Mouse (Mus musculus): Measurements from ENCODE around the gene Slirp. TPM values are rescaled to one million over a fixed set of nuclear protein-coding genes. Genes with fewer than 3 reads are reported as not detected.

Gene Slirp
- total and polyA plus RNA-seq, 3 experiments: 117 to 261 (median 138) TPM

DNA sequence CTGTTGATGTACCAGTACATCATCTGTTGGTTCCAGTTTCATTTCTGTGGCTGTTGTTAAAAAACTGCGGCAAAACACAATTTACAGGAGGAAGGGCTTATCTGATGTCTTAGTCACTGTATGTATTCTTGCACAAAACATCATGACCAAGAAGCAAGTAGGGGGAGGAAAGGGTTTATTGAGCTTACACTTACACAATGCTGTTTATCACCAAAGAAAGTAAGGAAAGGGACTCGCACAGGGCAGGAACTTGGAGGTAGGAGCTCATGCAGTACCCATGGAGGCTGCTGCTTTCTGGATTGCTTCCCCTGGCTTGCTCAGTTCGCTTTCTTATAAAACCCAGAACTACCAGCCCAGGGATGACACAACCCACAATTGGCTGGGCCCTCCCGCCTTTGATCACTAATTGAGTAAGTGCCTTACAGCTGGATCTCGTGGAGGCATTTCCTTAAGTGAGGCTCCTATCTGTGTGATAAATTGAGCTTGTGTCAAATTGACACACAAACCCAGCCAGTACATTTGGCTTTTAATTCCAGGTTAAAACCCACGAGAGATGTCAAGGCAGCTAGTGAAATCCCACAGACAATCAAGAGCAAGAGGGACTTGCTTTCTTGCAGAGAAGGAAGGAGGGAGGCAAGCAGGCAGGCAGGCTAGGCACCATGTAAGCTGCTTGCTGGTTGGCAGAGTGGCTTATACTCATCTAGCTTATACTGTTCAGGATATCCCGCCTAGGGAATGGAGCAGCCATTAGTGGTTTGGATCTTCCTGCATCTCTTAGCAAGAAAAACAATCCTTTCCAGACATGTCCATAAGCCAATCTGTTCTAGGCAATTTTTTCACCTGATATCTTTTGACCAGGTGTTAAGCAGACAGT lies 26.8 kb downstream of the Slirp start:
- H3K9ac ChIP-seq (ENCODE audit: insufficient read depth, low read depth): peak overlapping the region; percentile 98
- no peaks in the 10 kb centered on the region for H3K9me3 ChIP-seq (replicated peaks; ENCODE audit: low read length)
- peak overlapping the region; percentile 88 for H3K4me2 ChIP-seq (ENCODE audit: insufficient read depth, low read depth, poor library complexity, severe bottlenecking)
- TF ChIP-seq IRF4 (IDR thresholded peaks at IDR 0.05; ENCODE audit: low read depth, low read length) (0 out of 2 replicates have a peak, but pooled peaks have one; percentile 11), MAFK (IDR thresholded peaks at IDR 0.05; ENCODE audit: insufficient replicate concordance, low read length) (no peak), SIN3A (IDR thresholded peaks at IDR 0.05; ENCODE audit: low read length) (peak; percentile 42; the same call in 1 of the 2 replicates)
- dilution Hi-C loops (cut with MboI; ENCODE audit: extremely low pct_ligation_motif_present, extremely low pct_unique_long_range_greater_than_20kb, low sequenced_read_pairs): no loop called here
- peaks cover 21 to 34% of the 10 kb centered on the region in 2 experiments for H3K36me3 ChIP-seq (replicated peaks in 1 of 2; ENCODE audit: control insufficient read depth in 1 of 2, insufficient read depth in 1 of 2, low read length in 1 of 2)
- H3K4me3 ChIP-seq (replicated peaks in 1 of 3; ENCODE audit: low read depth in 2 of 3, low read length in 2 of 3, poor library complexity in 1 of 3): peak overlapping the region in 2 of 3 experiments; percentile 83 to 86
- no peaks in the 10 kb centered on the region for H3K27me3 ChIP-seq (replicated peaks)
- H3K27ac ChIP-seq (ENCODE audit: insufficient read depth, low read depth): no peak overlapping the region
- peaks cover 5 to 22% of the 10 kb centered on the region in 2 experiments; a peak in 3 of 4 replicates for H3K4me1 ChIP-seq (ENCODE audit: control insufficient read depth in 1 of 2, insufficient read depth in 2 of 2)
- in situ Hi-C loops (cut with MboI; ENCODE audit: low pct_ligation_motif_present, low pct_unique_long_range_greater_than_20kb, low sequenced_read_pairs): no loop called here
- H3K79me2 ChIP-seq (replicated peaks; ENCODE audit: control insufficient read depth, extremely low read depth, insufficient read depth, poor library complexity, severe bottlenecking): peaks cover 54% of the 10 kb centered on the region
- no peak for DNase-seq (ENCODE audit: extremely low read depth)

DNA sequence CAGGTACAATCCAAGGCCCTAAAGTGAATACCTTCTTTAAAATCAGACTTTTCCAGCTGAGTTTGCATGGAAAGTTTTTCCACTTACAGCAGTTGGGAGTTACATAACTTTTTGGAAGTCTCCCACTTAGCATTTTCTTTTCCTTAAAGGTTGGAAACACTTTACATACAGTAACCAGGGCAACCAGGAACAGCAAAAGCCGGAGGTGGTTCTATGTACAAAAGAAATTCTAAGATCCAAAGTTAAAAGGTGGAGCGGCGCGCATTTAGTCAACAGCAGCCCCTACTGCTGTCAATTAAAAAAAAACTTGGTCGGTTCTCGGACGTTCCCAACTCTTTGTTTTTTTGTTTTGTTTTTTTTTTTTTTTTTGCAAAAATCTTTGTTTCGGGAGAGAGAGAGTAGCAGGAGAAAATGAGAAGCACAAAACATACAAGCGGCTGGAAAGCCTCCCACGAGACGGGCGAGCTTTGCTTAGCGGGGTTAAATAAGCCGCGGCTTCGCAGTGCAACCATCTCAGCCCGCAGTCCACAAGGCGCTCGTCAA lies 27.8 kb downstream of the Slirp start:
- in situ Hi-C loops (cut with MboI; ENCODE audit: low pct_ligation_motif_present, low pct_unique_long_range_greater_than_20kb, low sequenced_read_pairs): no loop called here
- TF ChIP-seq CHD1 (IDR thresholded peaks at IDR 0.05; ENCODE audit: low read depth, low read length) (peak; percentile 91; the same call in 1 of the 2 replicates), MAX (IDR thresholded peaks at IDR 0.05; ENCODE audit: low read length) (no peak), PAX5 (IDR thresholded peaks at IDR 0.05; ENCODE audit: low read length) (no peak)
- peaks cover 5 to 22% of the 10 kb centered on the region in 2 experiments; a peak in 3 of 4 replicates for H3K4me1 ChIP-seq (ENCODE audit: control insufficient read depth in 1 of 2, insufficient read depth in 2 of 2)
- dilution Hi-C loops (cut with MboI; ENCODE audit: extremely low pct_ligation_motif_present, extremely low pct_unique_long_range_greater_than_20kb, low sequenced_read_pairs): no loop called here
- peaks cover 49% of the 10 kb centered on the region for H3K79me2 ChIP-seq (replicated peaks; ENCODE audit: control insufficient read depth, extremely low read depth, insufficient read depth, poor library complexity, severe bottlenecking)
- H3K4me3 ChIP-seq (replicated peaks in 1 of 3; ENCODE audit: low read depth in 2 of 3, low read length in 2 of 3, poor library complexity in 1 of 3): peak overlapping the region; percentile 83 to 96 (median 86)
- no peak for DNase-seq (ENCODE audit: extremely low read depth)
- no peaks in the 10 kb centered on the region for H3K9me3 ChIP-seq (replicated peaks; ENCODE audit: low read length)
- H3K4me2 ChIP-seq (ENCODE audit: insufficient read depth, low read depth, poor library complexity, severe bottlenecking): peak overlapping the region; percentile 88
- H3K27ac ChIP-seq (ENCODE audit: insufficient read depth, low read depth): peak overlapping the region; percentile 36; the same call in 1 of the 2 replicates
- peaks cover 18 to 27% of the 10 kb centered on the region in 2 experiments for H3K36me3 ChIP-seq (replicated peaks in 1 of 2; ENCODE audit: control insufficient read depth in 1 of 2, insufficient read depth in 1 of 2, low read length in 1 of 2)
- H3K9ac ChIP-seq (ENCODE audit: insufficient read depth, low read depth): peak overlapping the region; percentile 98
- H3K27me3 ChIP-seq (replicated peaks): no peaks in the 10 kb centered on the region

DNA sequence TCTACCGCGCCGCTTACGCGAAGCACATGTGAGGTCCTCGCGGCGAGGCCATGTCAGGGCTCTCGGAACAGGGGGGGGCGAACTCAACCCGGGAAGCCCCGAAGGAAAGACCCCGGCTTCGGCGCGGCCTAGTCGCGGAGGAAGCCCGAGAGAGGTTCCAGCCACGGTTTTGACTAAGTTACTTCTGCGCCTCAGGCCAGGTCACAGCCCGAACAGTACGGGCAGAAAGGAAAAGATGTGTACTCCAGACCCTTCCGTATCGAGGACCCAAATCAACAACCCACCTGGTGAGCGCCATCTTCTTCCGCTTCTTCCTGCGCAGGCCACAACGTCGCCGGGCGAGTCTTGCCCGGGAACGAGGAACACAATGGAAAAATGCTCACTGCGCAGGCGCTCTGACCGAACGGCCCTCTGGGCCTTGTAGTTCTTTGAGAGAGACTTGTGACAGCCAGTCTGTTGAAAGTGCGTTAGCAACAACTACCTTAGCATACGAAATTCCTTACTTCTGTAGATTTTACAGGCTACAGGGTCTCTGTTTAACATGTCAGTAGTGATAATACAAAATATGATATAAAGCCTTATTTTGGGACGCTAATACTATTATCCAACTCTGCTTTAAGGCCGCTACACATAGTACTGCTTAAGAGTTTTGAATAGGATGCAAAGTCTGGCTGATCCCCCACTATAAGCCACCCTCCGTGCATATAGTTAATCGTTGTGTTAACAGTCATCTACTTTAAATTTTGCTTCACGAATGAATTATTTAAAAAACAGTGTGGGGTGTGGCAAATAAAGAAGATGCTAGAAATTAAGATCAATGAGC lies 28.5 kb downstream of the Slirp start, which contains the start of gene Snw1:
Gene Snw1 (minus strand): TSS at position 311 of the 823 bp plus-strand sequence.
- Histone ChIP-seq H3K27ac (ENCODE audit: insufficient read depth, low read depth) (peak within 1 kb of the TSS; percentile 36; the same call in 1 of the 2 replicates), H3K79me2 (replicated peaks; ENCODE audit: control insufficient read depth, extremely low read depth, insufficient read depth, poor library complexity, severe bottlenecking) (peaks cover 42% of the 10 kb centered on the region), H3K36me3 (replicated peaks in 1 of 2; ENCODE audit: control insufficient read depth in 1 of 2, insufficient read depth in 1 of 2, low read length in 1 of 2) (peaks cover 12 to 21% of the 10 kb centered on the region in 2 experiments), H3K9me3 (replicated peaks; ENCODE audit: low read length) (no peaks in the 10 kb centered on the region), H3K27me3 (replicated peaks) (no peaks in the 10 kb centered on the region), H3K4me2 (ENCODE audit: insufficient read depth, low read depth, poor library complexity, severe bottlenecking) (peak within 1 kb of the TSS; percentile 88), H3K9ac (ENCODE audit: insufficient read depth, low read depth) (peak within 1 kb of the TSS; percentile 98), H3K4me1 (ENCODE audit: control insufficient read depth in 1 of 2, insufficient read depth in 2 of 2) (peaks cover 5 to 17% of the 10 kb centered on the region in 2 experiments; a peak in 3 of 4 replicates), H3K4me3 (replicated peaks in 1 of 3; ENCODE audit: low read depth in 2 of 3, low read length in 2 of 3, poor library complexity in 1 of 3) (peak within 1 kb of the TSS; percentile 83 to 96 (median 86))
- peak; percentile 97 for DNase-seq (ENCODE audit: extremely low read depth)
- in situ Hi-C loops (cut with MboI; ENCODE audit: low pct_ligation_motif_present, low pct_unique_long_range_greater_than_20kb, low sequenced_read_pairs): no loop called here
- dilution Hi-C loops (cut with MboI; ENCODE audit: extremely low pct_ligation_motif_present, extremely low pct_unique_long_range_greater_than_20kb, low sequenced_read_pairs): no loop called here
- TF ChIP-seq JUN (IDR thresholded peaks at IDR 0.05; ENCODE audit: insufficient read depth, low read depth, low read length): no peak
- peak; percentile 89 for TF ChIP-seq POLR2A (IDR thresholded peaks at IDR 0.05; ENCODE audit: low read depth, low read length)
- peak; percentile 66 for TF ChIP-seq MYC (IDR thresholded peaks at IDR 0.05; ENCODE audit: low read depth, low read length)
- no peak for TF ChIP-seq USF2 (conservative IDR thresholded peaks at IDR 0.05; ENCODE audit: low read depth, low read length)
- TF ChIP-seq JUND (conservative IDR thresholded peaks at IDR 0.05; ENCODE audit: low read depth, low read length): no peak
- TF ChIP-seq CHD2 (IDR thresholded peaks at IDR 0.05; ENCODE audit: low read length): no peak
- TF ChIP-seq EP300 (IDR thresholded peaks at IDR 0.05; ENCODE audit: low read length): no peak
- TF ChIP-seq RAD21 (IDR thresholded peaks at IDR 0.05; ENCODE audit: low read depth, low read length): no peak
- peak; percentile 95 for TF ChIP-seq NRF1 (IDR thresholded peaks at IDR 0.05; ENCODE audit: low read depth, low read length)
- peak; percentile 99 for TF ChIP-seq KAT2A (IDR thresholded peaks at IDR 0.05; ENCODE audit: insufficient replicate concordance, low read length)
- TF ChIP-seq E2F4 (IDR thresholded peaks at IDR 0.05; ENCODE audit: insufficient replicate concordance, low read depth, low read length): peak; percentile 88; the same call in 1 of the 2 replicates
- TF ChIP-seq SIN3A (IDR thresholded peaks at IDR 0.05; ENCODE audit: low read length): peak; percentile 87
- peak; percentile 83 for TF ChIP-seq MAX (IDR thresholded peaks at IDR 0.05; ENCODE audit: low read length)
- no peak for TF ChIP-seq ETS1 (conservative IDR thresholded peaks at IDR 0.05; ENCODE audit: low read depth, low read length)
- TF ChIP-seq ZNF384 (IDR thresholded peaks at IDR 0.05; ENCODE audit: low read depth, low read length): no peak
- no peak for TF ChIP-seq CTCF (conservative IDR thresholded peaks at IDR 0.05 in 1 of 2, IDR thresholded peaks at IDR 0.05 in 1 of 2; ENCODE audit: low read depth in 2 of 2, low read length in 2 of 2)
- TF ChIP-seq UBTF (IDR thresholded peaks at IDR 0.05; ENCODE audit: low read depth, low read length): peak; percentile 100
